Mouse (Mus musculus) erythroblast, embryonic 14.5 days (primary cell): ENCODE measurements around the gene Marveld3.

Experiments used
- GATA1 ChIP-seq: IDR thresholded peaks from 2 replicates; pipeline ENCODE4 v1.6.1; 2012; ENCODE audit warnings: low read length, inconsistent platforms, mixed read lengths
- TAL1 ChIP-seq: IDR thresholded peaks from 3 replicates; pipeline ENCODE4 v1.6.1; 2012; ENCODE audit warnings: low read length, inconsistent platforms, mixed read lengths

DNA sequence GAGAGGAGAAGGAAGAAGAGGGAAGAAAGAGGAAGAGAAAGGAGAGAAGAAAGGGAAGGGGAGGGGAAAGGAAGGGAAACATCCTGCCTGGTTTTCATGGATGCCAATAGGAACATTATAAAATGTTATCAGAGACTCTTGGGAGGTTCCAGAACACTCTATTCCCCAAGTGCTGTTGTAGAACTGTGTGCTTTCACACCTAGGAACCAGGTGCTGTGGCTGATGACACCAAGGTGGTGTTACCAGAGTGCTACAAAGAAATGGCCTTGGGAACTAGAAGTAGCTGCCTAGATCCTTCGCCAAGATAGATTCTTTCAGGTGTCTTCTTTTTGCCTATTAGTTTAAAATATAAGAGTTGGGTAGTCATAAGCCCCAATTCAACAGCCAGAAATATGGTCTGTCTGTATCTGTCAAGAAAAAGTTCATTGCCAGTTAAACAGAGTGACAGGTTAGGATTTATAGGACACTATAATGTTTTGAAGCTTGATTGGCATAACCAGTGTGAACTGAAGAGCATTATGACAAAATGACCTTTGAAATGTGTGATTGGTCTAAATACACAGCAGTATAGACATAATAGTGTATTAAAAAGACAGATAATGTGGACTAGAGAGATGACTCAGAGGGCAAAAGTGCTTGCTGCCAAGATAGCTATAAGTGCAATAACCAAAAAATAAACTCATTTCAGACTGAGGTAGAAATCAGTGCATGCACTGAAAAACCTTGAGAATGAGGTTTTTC, 56.9 kb downstream of the Marveld3 start:
- no peak for TF ChIP-seq TAL1
- TF ChIP-seq GATA1 = no peak
